Mouse (Mus musculus) hindbrain, embryonic 11.5 days (tissue): ENCODE measurements around the gene Arhgdia. TPM values are rescaled to one million over a fixed set of nuclear protein-coding genes. Genes with fewer than 3 reads are reported as not detected.

ENCODE experiments used
- ATAC-seq: fragments of 200-750 bp; cut with Nextera tagmentation; 2 replicates; pipeline ENCODE4 v1.8.0; 2017; ENCODE audit warnings: mild to moderate bottlenecking, moderate TSS enrichment, moderate library complexity; ENCODE audit not compliant: low FRiP score
- DNase-seq: peaks from one replicate; pipeline ENCODE4 v3.0.0-alpha.2; 2015; ENCODE audit warnings: low spot score
- H3K27ac ChIP-seq: fragments of 300-500 bp; sonication (generic); 2 replicates; pipeline ENCODE4 v1.5.1; 2014; ENCODE audit warnings: mild to moderate bottlenecking, low read depth, low read length
- H3K27me3 ChIP-seq: fragments of 300-500 bp; sonication (generic); 2 replicates; pipeline ENCODE4 v1.6.1; 2014; ENCODE audit warnings: mild to moderate bottlenecking, low read length, moderate library complexity, mixed read lengths; ENCODE audit not compliant: control insufficient read depth, insufficient read depth
- H3K36me3 ChIP-seq: fragments of 300-500 bp; sonication (generic); 2 replicates; pipeline ENCODE4 v1.6.1; 2014; ENCODE audit warnings: mild to moderate bottlenecking, low read length, moderate library complexity, mixed read lengths; ENCODE audit not compliant: control insufficient read depth, insufficient read depth
- H3K4me1 ChIP-seq: fragments of 300-500 bp; sonication (generic); replicated peaks from 2 replicates; pipeline ENCODE4 v1.6.1; 2014; ENCODE audit warnings: low read length, mixed read lengths; ENCODE audit not compliant: control insufficient read depth, insufficient read depth
- H3K4me2 ChIP-seq: fragments of 300-500 bp; sonication (generic); replicated peaks from 2 replicates; pipeline ENCODE4 v1.6.1; 2014; ENCODE audit warnings: mild to moderate bottlenecking, low read depth, low read length
- H3K4me3 ChIP-seq: fragments of 300-500 bp; sonication (generic); 2 replicates; pipeline ENCODE4 v1.5.1; 2014; ENCODE audit warnings: low read depth, low read length
- H3K9ac ChIP-seq: fragments of 300-500 bp; sonication (generic); 2 replicates; pipeline ENCODE4 v1.6.1; 2014; ENCODE audit warnings: low read depth, low read length
- H3K9me3 ChIP-seq: fragments of 300-500 bp; sonication (generic); 2 replicates; pipeline ENCODE4 v1.6.1; 2016; ENCODE audit warnings: low read length; ENCODE audit not compliant: control insufficient read depth
- WGBS: fragments of 180-500 bp; shearing (Covaris S2); extraction: QIAGEN DNeasy Blood & Tissue Kit; methylation state at CpG from one replicate; pipeline ENCODE4 v1.1.7; 2014; 5-methylcytosine and 5-hydroxymethylcytosine counted together
- polyA plus RNA-seq: library from polyadenylated mRNA; unstranded; fragments of >200 nt; fragmentation: Nextera tagmentation; extraction: Ambion mirVana; gene quantifications from 2 replicates; pipeline ENCODE4 v1.2.1, GENCODE M21; 2014

Gene Arhgdia
- polyA plus RNA-seq, 1 experiment from 2014 or later, result 576 TPM

DNA sequence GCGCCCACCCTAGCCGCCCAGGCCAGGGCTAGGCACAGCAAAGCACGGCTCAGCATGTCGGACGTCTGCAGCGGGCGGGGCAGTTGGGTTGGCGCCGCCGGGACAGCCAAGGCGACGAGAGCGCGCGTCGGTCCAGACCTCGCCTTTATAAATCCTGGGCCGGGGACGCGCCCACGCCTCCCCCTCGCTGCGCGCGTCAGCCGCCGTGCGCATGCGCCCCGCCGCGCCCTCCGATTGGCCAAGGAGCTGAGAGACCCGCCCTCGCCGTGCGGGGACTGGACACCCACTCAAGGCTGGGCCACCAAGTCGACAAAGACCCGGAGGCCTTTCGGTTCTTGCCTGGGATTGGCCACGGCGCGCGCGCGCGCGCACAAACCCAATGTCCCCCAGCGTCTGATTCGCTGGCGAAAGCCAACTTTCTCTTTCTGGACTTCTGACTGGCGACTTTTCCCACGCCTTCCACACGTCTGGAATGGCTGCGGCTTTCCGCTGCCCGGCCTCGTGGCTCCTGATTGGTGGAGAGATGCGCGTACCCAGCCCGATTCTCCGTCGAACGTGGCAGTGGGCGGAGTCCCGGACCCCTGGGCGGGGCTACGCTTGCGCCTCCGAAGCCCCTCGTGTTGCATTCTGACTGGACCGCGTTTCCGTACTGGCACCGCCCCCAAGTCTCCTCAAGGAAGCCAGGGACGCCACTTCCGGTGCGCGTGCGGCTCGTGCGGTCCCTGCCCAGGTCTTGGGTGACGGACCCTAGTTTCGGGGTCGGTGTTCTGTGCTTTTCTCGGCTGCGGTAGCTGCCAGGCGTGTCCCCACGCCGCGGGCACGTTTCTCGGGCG is 8.5 kb downstream of the Arhgdia start, which contains the start of gene P4hb:
P4hb (minus strand) TSS at position 502 of the 833 bp plus-strand sequence.
- Histone ChIP-seq H3K27ac (peak within 1 kb of the TSS; percentile 89), H3K9me3 (no peaks in the 10 kb centered on the region), H3K9ac (peak within 1 kb of the TSS; percentile 96), H3K4me3 (peak within 1 kb of the TSS; percentile 99), H3K36me3 (peaks cover 11% of the 10 kb centered on the region), H3K4me1 (peaks cover 14% of the 10 kb centered on the region; the same call in 1 of the 2 replicates), H3K27me3 (no peaks in the 10 kb centered on the region), H3K4me2 (peak within 1 kb of the TSS; percentile 86)
- peak; percentile 97 for ATAC-seq
- peak; percentile 100 for DNase-seq
- under 1% methylated on average over 83 of the region's 94 CpGs for WGBS

DNA sequence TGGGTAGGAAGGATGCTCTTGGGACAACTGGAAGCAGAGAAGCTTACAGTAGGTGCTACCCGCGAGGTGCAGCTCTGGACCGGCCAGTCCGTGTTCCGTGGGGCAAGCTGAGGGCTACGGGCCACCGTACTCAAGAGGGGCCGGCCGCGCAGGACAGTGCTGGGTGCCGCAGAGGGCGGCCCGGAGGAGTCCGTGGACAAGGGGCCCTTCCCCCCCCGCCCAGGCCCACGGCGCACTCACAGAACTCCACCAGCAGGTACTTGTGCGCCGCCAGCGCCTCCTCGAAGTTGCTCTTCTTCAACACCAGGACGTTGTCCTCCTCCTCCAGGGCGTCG is 9.0 kb downstream of the Arhgdia start:
- H3K9ac ChIP-seq, result peak overlapping the region; percentile 96
- peak overlapping the region; percentile 99 for H3K4me3 ChIP-seq
- no peaks in the 10 kb centered on the region for H3K27me3 ChIP-seq
- peaks cover 12% of the 10 kb centered on the region for H3K36me3 ChIP-seq
- ATAC-seq (peak; percentile 33), DNase-seq (no peak)
- H3K4me2 ChIP-seq, result peak overlapping the region; percentile 86
- H3K9me3 ChIP-seq, result no peaks in the 10 kb centered on the region
- H3K27ac ChIP-seq, result peak overlapping the region; percentile 89
- 0% methylated on average over 22 of the region's 24 CpGs for WGBS
- peaks cover 14% of the 10 kb centered on the region; the same call in 1 of the 2 replicates for H3K4me1 ChIP-seq

DNA sequence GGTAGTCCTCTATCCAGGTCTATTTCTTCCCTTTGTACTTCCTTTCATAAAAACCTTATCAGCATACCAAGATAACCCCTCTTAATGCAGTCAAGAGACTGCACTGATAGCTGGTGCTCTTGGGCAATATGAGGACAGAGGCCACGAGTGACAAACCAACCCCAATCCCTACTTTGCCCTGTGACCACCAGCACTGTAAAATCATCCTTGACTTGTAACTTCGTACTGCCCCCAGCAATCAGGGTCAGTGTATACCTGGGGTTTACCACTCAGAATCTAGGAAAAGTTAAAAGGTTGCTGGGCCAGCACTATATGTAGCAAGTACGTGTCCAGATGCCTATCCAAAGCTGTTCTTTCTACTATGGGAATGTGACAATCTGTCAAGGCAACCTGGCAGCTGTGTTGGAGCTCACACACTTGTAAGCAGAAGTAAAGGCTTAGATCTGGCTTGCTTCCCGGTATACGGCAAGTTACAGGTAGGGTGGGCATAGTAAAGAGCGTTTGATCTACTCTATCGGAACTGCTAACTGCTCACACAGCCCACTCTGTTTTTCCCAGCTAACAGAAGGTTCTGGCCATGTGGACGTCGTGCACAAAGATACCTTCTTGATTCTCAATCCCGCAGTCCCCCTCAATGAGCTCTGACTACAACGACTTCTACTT is 9.5 kb downstream of the Arhgdia start:
- 19% methylated on average over 11 of the region's 11 CpGs for WGBS
- H3K36me3 ChIP-seq, result peaks cover 13% of the 10 kb centered on the region
- peaks cover 14% of the 10 kb centered on the region; the same call in 1 of the 2 replicates for H3K4me1 ChIP-seq
- H3K9me3 ChIP-seq, result no peaks in the 10 kb centered on the region
- peak overlapping the region; percentile 86 for H3K4me2 ChIP-seq
- H3K27ac ChIP-seq, result peak overlapping the region; percentile 89
- ATAC-seq (no peak), DNase-seq (no peak)
- peak overlapping the region; percentile 96 for H3K9ac ChIP-seq
- H3K27me3 ChIP-seq, result no peaks in the 10 kb centered on the region
- H3K4me3 ChIP-seq, result peak overlapping the region; percentile 99

DNA sequence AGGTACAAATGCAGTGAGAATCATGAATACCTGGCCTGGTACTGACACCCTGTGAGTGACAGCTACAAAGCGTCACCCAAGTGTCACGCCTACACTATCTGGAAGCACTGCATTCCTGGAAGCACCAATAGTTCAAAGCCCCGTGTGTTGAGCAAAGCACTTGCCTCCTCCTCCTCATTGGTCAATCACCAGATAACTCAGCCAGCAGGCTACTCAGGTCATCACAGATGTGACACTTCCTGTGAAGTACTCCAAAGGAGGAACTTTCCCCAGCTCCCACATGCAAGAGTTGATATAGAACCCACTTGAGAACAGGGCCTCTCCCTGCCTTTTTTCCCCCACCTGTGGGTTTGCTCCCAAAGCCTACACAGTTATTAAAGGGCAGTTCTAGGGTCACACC is 10.3 kb downstream of the Arhgdia start:
- Histone ChIP-seq H3K9ac (peak overlapping the region; percentile 96; the same call in 1 of the 2 replicates), H3K36me3 (peaks cover 15% of the 10 kb centered on the region), H3K4me1 (peaks cover 14% of the 10 kb centered on the region; the same call in 1 of the 2 replicates), H3K4me2 (peak overlapping the region; percentile 86; the same call in 1 of the 2 replicates), H3K4me3 (peak overlapping the region; percentile 99; the same call in 1 of the 2 replicates), H3K9me3 (no peaks in the 10 kb centered on the region), H3K27ac (no peak overlapping the region), H3K27me3 (no peaks in the 10 kb centered on the region)
- ATAC-seq (no peak), DNase-seq (no peak)
- 90% methylated on average over 3 of the region's 3 CpGs for WGBS

DNA sequence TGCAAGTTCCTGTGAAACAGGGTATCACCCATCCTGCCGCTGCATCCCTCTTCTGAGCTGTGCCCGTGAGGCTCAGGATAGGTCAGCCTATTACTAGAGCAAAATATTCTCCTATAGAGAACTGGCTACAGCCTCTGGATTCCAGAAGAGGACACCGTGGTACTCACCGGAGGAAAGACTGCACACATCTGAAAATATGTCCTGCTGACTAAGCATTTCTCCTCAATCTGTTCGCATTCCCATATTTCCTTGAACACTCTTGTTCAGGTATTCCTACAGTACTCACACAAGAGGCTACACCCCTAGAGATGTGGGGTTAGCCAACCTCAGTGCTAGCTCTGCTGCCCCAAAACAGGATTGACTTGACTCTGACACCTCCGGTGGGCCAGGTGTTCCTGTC is 13.1 kb downstream of the Arhgdia start:
- WGBS, result 96% methylated on average over 6 of the region's 6 CpGs

DNA sequence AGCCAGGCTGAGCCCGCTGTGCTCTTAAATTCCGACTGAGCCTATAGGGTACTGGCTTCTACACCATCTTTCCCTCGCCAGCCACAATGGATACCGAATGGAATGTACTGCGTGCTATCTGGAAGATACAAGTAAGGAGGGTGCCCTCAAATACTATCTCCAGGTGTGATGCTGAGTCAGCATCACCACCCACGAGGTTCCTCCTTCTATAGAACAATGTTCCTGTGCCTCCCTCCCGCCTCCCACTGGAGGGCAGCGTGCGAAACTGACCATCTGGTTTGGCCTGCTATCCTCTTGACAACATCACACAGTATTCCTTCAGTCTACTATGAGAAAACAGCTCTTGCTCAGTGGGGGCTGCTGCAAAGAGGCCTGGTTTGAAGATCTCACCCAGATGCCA is 16.3 kb downstream of the Arhgdia start:
- H3K9me3 ChIP-seq, result no peaks in the 10 kb centered on the region
- DNase-seq, result no peak
- H3K27me3 ChIP-seq, result no peaks in the 10 kb centered on the region
- 87% methylated on average over 9 of the region's 9 CpGs for WGBS
- H3K4me2 ChIP-seq, result no peak overlapping the region
- H3K36me3 ChIP-seq, result peaks cover 41% of the 10 kb centered on the region
- no peak overlapping the region for H3K9ac ChIP-seq
- no peak overlapping the region for H3K27ac ChIP-seq
- no peak for ATAC-seq
- no peak overlapping the region for H3K4me3 ChIP-seq
- no peaks in the 10 kb centered on the region for H3K4me1 ChIP-seq

More for the DNA sequence above, 13.1 kb downstream of the Arhgdia start:
- no peak overlapping the region for H3K27ac ChIP-seq
- ATAC-seq, result no peak
- no peak overlapping the region for H3K4me2 ChIP-seq
- DNase-seq, result no peak
- no peaks in the 10 kb centered on the region for H3K9me3 ChIP-seq
- H3K4me3 ChIP-seq, result no peak overlapping the region
- peaks cover 8% of the 10 kb centered on the region; the same call in 1 of the 2 replicates for H3K4me1 ChIP-seq
- no peak overlapping the region for H3K9ac ChIP-seq
- H3K27me3 ChIP-seq, result no peaks in the 10 kb centered on the region
- H3K36me3 ChIP-seq, result peaks cover 23% of the 10 kb centered on the region

DNA sequence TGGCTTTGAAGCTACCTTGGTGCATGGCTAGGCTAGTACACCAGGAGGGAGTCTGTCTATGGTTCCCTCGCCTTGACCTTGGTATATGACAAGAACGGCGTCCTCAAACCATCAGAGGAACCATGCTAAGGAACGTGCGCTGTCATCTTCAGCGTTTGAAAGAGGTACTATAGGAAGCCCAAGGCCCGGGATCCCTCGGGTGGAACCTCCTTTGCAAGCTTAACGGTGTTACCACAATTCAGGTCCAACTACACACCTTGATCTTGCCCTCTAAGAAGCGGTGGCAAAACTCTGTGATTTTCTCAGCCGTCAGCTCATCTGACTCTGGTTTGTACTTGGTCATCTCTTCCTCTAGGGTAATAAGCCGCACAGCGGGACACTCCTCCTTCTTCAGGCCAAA is 18.5 kb downstream of the Arhgdia start:
- ATAC-seq (no peak), DNase-seq (no peak)
- H3K4me2 ChIP-seq, result no peak overlapping the region
- H3K27ac ChIP-seq, result no peak overlapping the region
- H3K9me3 ChIP-seq, result no peaks in the 10 kb centered on the region
- H3K4me1 ChIP-seq, result no peaks in the 10 kb centered on the region
- no peak overlapping the region for H3K9ac ChIP-seq
- no peak overlapping the region for H3K4me3 ChIP-seq
- H3K36me3 ChIP-seq, result peaks cover 35% of the 10 kb centered on the region
- 96% methylated on average over 13 of the region's 13 CpGs for WGBS
- no peaks in the 10 kb centered on the region for H3K27me3 ChIP-seq

DNA sequence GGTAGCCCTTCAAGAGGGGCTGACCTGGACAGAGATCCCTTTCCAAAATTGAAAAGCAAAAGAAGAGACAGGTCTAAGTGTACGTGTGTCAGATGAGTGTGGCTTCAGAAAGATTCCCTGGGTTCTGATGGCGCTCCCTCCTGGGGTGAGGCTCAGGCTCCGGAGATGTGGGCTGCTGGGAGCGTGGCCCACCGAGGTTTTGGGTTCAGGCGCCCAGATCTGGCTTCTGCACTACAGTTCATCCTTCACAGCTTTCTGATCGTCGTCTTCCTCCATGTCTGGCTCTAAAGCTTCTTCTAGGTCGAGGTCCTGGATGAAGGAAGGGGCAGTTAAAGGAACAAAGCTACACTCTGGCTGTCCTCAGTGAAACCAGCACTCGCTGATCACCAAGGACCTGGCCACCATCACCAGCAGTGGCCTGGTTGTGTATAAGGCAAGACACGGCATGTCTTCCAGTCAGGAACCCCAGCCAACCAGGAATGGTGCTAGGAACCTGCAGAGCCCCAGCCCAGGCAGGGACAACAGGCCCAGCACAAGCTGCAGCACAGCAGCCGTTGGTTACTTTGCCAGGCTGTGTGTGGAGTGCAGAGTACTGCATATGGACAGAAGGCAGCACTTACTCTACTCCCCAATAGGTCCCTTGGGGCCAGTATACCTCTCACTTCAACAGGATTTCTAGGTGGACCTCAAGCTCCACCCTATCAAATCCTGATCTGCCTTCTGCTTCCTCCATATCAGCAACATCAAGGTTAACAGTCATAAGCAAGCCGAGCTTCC is 20.3 kb downstream of the Arhgdia start:
- Histone ChIP-seq H3K4me2 (no peak overlapping the region), H3K36me3 (peaks cover 30% of the 10 kb centered on the region), H3K9ac (no peak overlapping the region), H3K4me3 (no peak overlapping the region), H3K9me3 (no peaks in the 10 kb centered on the region), H3K27ac (no peak overlapping the region), H3K27me3 (no peaks in the 10 kb centered on the region), H3K4me1 (no peaks in the 10 kb centered on the region)
- ATAC-seq, result no peak
- WGBS, result 94% methylated on average over 13 of the region's 13 CpGs
- DNase-seq, result no peak
